Mouse (Mus musculus): ENCODE results near the gene F2r. TPM values are rescaled to one million over a fixed set of nuclear protein-coding genes. Genes with fewer than 3 reads are reported as not detected.

Gene F2r
- polyA plus RNA-seq, 1 experiment from 2014 or later = 71.2 TPM

GRCm38 (mm10) chr13:95608416-95609087 is 9.7 kb downstream of the F2r start:
- H3K9ac ChIP-seq = no peak overlapping the region
- ATAC-seq (ENCODE audit: low read depth) = no peak
- H3K27me3 ChIP-seq = no peaks in the 10 kb centered on the region
- H3K9me3 ChIP-seq = no peaks in the 10 kb centered on the region
- no peak overlapping the region for H3K4me3 ChIP-seq
- no peak overlapping the region for H3K4me2 ChIP-seq
- no peaks in the 10 kb centered on the region for H3K4me1 ChIP-seq (replicated peaks)
- WGBS = 88% methylated on average over 6 of the region's 6 CpGs
- H3K36me3 ChIP-seq = peaks cover 47% of the 10 kb centered on the region
- no peak overlapping the region for H3K27ac ChIP-seq (replicated peaks)

GRCm38 (mm10) chr13:95607019-95607418 is 11.3 kb downstream of the F2r start:
- H3K36me3 ChIP-seq = peaks cover 58% of the 10 kb centered on the region
- H3K9me3 ChIP-seq = no peaks in the 10 kb centered on the region
- WGBS = 95% methylated on average over 8 of the region's 8 CpGs

GRCm38 (mm10) chr13:95604288-95604687 is 14.0 kb downstream of the F2r start:
- no peak overlapping the region for H3K4me3 ChIP-seq
- H3K27me3 ChIP-seq = no peaks in the 10 kb centered on the region
- no peaks in the 10 kb centered on the region for H3K4me1 ChIP-seq (replicated peaks)
- no peak overlapping the region for H3K27ac ChIP-seq (replicated peaks)
- ATAC-seq (ENCODE audit: low read depth) = no peak
- peaks cover 53% of the 10 kb centered on the region for H3K36me3 ChIP-seq
- WGBS = 95% methylated on average over 25 of the region's 25 CpGs
- H3K9ac ChIP-seq = no peak overlapping the region
- no peaks in the 10 kb centered on the region for H3K9me3 ChIP-seq
- H3K4me2 ChIP-seq = no peak overlapping the region

More at GRCm38 (mm10) chr13:95607019-95607418, 11.3 kb downstream of the F2r start:
- ATAC-seq (ENCODE audit: low read depth) = no peak
- Histone ChIP-seq H3K4me1 (replicated peaks) (no peaks in the 10 kb centered on the region), H3K9ac (no peak overlapping the region), H3K27ac (replicated peaks) (no peak overlapping the region), H3K27me3 (no peaks in the 10 kb centered on the region), H3K4me3 (no peak overlapping the region), H3K4me2 (no peak overlapping the region)

- Histone ChIP-seq H3K9me3 (no peaks in the 10 kb centered on the region), H3K36me3 (peaks cover 40% of the 10 kb centered on the region), H3K9ac (no peak overlapping the region), H3K4me3 (no peak overlapping the region), H3K27me3 (no peaks in the 10 kb centered on the region), H3K4me2 (no peak overlapping the region), H3K27ac (replicated peaks) (no peak overlapping the region), H3K4me1 (replicated peaks) (no peaks in the 10 kb centered on the region)
- WGBS = 62% methylated on average over 3 of the region's 3 CpGs
- ATAC-seq (ENCODE audit: low read depth) = no peak
Observed at GRCm38 (mm10) chr13:95599833-95600359, 18.4 kb downstream of the F2r start.

GRCm38 (mm10) chr13:95598232-95598920 is 19.9 kb downstream of the F2r start:
- no peak overlapping the region for H3K4me3 ChIP-seq
- WGBS = 92% methylated on average over 18 of the region's 18 CpGs

GRCm38 (mm10) chr13:95597578-95597977 is 20.7 kb downstream of the F2r start:
- Histone ChIP-seq H3K9ac (no peak overlapping the region), H3K4me1 (replicated peaks) (no peaks in the 10 kb centered on the region), H3K36me3 (peaks cover 17% of the 10 kb centered on the region), H3K4me2 (no peak overlapping the region), H3K4me3 (no peak overlapping the region), H3K27ac (replicated peaks) (no peak overlapping the region), H3K27me3 (no peaks in the 10 kb centered on the region), H3K9me3 (no peaks in the 10 kb centered on the region)
- no peak for ATAC-seq (ENCODE audit: low read depth)
- 94% methylated on average over 10 of the region's 10 CpGs for WGBS

More at GRCm38 (mm10) chr13:95598232-95598920, 19.9 kb downstream of the F2r start:
- H3K36me3 ChIP-seq = peaks cover 25% of the 10 kb centered on the region
- H3K27ac ChIP-seq (replicated peaks) = no peak overlapping the region
- no peak for ATAC-seq (ENCODE audit: low read depth)
- H3K9ac ChIP-seq = no peak overlapping the region
- no peaks in the 10 kb centered on the region for H3K4me1 ChIP-seq (replicated peaks)
- no peaks in the 10 kb centered on the region for H3K27me3 ChIP-seq
- no peaks in the 10 kb centered on the region for H3K9me3 ChIP-seq
- H3K4me2 ChIP-seq = no peak overlapping the region

- ATAC-seq (ENCODE audit: low read depth) = no peak
- WGBS = 81% methylated on average over 7 of the region's 7 CpGs
- no peaks in the 10 kb centered on the region for H3K27me3 ChIP-seq
- no peaks in the 10 kb centered on the region for H3K9me3 ChIP-seq
- H3K4me1 ChIP-seq (replicated peaks) = no peaks in the 10 kb centered on the region
- no peak overlapping the region for H3K4me3 ChIP-seq
- H3K9ac ChIP-seq = no peak overlapping the region
- peaks cover 11% of the 10 kb centered on the region for H3K36me3 ChIP-seq
- H3K27ac ChIP-seq (replicated peaks) = no peak overlapping the region
- no peak overlapping the region for H3K4me2 ChIP-seq
Observed at GRCm38 (mm10) chr13:95596689-95597088, 21.6 kb downstream of the F2r start.

- H3K9me3 ChIP-seq = no peaks in the 10 kb centered on the region
- 69% methylated on average over 5 of the region's 5 CpGs for WGBS
- H3K4me2 ChIP-seq = no peak overlapping the region
- no peak for ATAC-seq (ENCODE audit: low read depth)
- no peaks in the 10 kb centered on the region for H3K27me3 ChIP-seq
- no peak overlapping the region for H3K9ac ChIP-seq
- H3K4me1 ChIP-seq (replicated peaks) = no peaks in the 10 kb centered on the region
- peaks cover 4% of the 10 kb centered on the region; the same call in 1 of the 2 replicates for H3K36me3 ChIP-seq
- H3K27ac ChIP-seq (replicated peaks) = no peak overlapping the region
- no peak overlapping the region for H3K4me3 ChIP-seq
Observed at GRCm38 (mm10) chr13:95595921-95596320, 22.4 kb downstream of the F2r start.

- Histone ChIP-seq H3K27ac (replicated peaks) (no peak overlapping the region), H3K9ac (no peak overlapping the region), H3K27me3 (no peaks in the 10 kb centered on the region), H3K9me3 (no peaks in the 10 kb centered on the region), H3K4me1 (replicated peaks) (no peaks in the 10 kb centered on the region), H3K36me3 (no peaks in the 10 kb centered on the region), H3K4me3 (no peak overlapping the region), H3K4me2 (no peak overlapping the region)
- WGBS = 86% methylated on average over 7 of the region's 7 CpGs
- no peak for ATAC-seq (ENCODE audit: low read depth)
Observed at GRCm38 (mm10) chr13:95595411-95595810, 22.9 kb downstream of the F2r start.

GRCm38 (mm10) chr13:95592860-95593259 is 25.4 kb downstream of the F2r start:
- 90% methylated on average over 10 of the region's 10 CpGs for WGBS
- no peaks in the 10 kb centered on the region for H3K9me3 ChIP-seq
- H3K36me3 ChIP-seq = no peaks in the 10 kb centered on the region
- ATAC-seq (ENCODE audit: low read depth) = no peak
- no peaks in the 10 kb centered on the region for H3K4me1 ChIP-seq (replicated peaks)
- H3K4me3 ChIP-seq = no peak overlapping the region
- H3K9ac ChIP-seq = no peak overlapping the region
- no peaks in the 10 kb centered on the region; the same call in 1 of the 2 replicates for H3K27me3 ChIP-seq
- no peak overlapping the region for H3K27ac ChIP-seq (replicated peaks)
- H3K4me2 ChIP-seq = no peak overlapping the region

GRCm38 (mm10) chr13:95591606-95592005 is 26.7 kb downstream of the F2r start:
- Histone ChIP-seq H3K4me2 (no peak overlapping the region), H3K9ac (no peak overlapping the region), H3K9me3 (no peaks in the 10 kb centered on the region), H3K27me3 (no peaks in the 10 kb centered on the region; the same call in 1 of the 2 replicates), H3K4me3 (no peak overlapping the region), H3K27ac (replicated peaks) (no peak overlapping the region), H3K36me3 (no peaks in the 10 kb centered on the region), H3K4me1 (replicated peaks) (no peaks in the 10 kb centered on the region)
- 87% methylated on average over 3 of the region's 3 CpGs for WGBS
- ATAC-seq (ENCODE audit: low read depth) = no peak

GRCm38 (mm10) chr13:95587628-95588027 is 30.7 kb downstream of the F2r start:
- Histone ChIP-seq H3K36me3 (no peaks in the 10 kb centered on the region), H3K9ac (no peak overlapping the region), H3K9me3 (no peaks in the 10 kb centered on the region), H3K27ac (replicated peaks) (no peak overlapping the region), H3K4me2 (no peak overlapping the region), H3K4me3 (no peak overlapping the region), H3K27me3 (no peaks in the 10 kb centered on the region; the same call in 1 of the 2 replicates), H3K4me1 (replicated peaks) (peaks cover 5% of the 10 kb centered on the region; the same call in 1 of the 2 replicates)
- ATAC-seq (ENCODE audit: low read depth) = no peak
- WGBS = 86% methylated on average over 4 of the region's 4 CpGs
